Mouse (Mus musculus): ENCODE measurements around the gene Ly6g5c. TPM values are rescaled to one million over a fixed set of nuclear protein-coding genes. Genes with fewer than 3 reads are reported as not detected.
A peak's percentile ranks its signal among the peaks of the same experiment; 100 is the strongest.

Ly6g5c gene
- total and polyA plus RNA-seq, 2 experiments from 2014 or later, result 0.25 TPM; not detected in 1

- no peak overlapping the region for H3K27ac ChIP-seq (ENCODE audit: low read depth)
- H3K27me3 ChIP-seq (ENCODE audit: control insufficient read depth, insufficient read depth, low read length), result no peaks in the 10 kb centered on the region
- H3K4me2 ChIP-seq (ENCODE audit: low read depth, low read length), result no peak overlapping the region
- WGBS, result 30% methylated on average over 13 of the region's 13 CpGs
- TF ChIP-seq CTCF (IDR thresholded peaks at IDR 0.05; ENCODE audit: low read depth), result peak; percentile 59
- no peak for TF ChIP-seq EP300 (IDR thresholded peaks at IDR 0.05; ENCODE audit: low read depth)
- peak; percentile 26 for DNase-seq (ENCODE audit: low spot score)
- no peak overlapping the region for H3K4me3 ChIP-seq (ENCODE audit: low read depth, low read length)
- ATAC-seq (ENCODE audit: insufficient read depth, low read depth), result no peak
- H3K36me3 ChIP-seq (replicated peaks; ENCODE audit: control insufficient read depth, insufficient read depth, low read length), result peaks cover 35% of the 10 kb centered on the region
- H3K9me3 ChIP-seq (replicated peaks; ENCODE audit: control insufficient read depth, low read length), result no peaks in the 10 kb centered on the region
- H3K9ac ChIP-seq (replicated peaks; ENCODE audit: low read depth, low read length), result 0 out of 2 replicates have a peak overlapping the region, but pooled peaks have one; percentile 1
- H3K4me1 ChIP-seq (ENCODE audit: control insufficient read depth, insufficient read depth), result no peaks in the 10 kb centered on the region
These were observed 2.2 kb upstream of the Ly6g5c start for GRCm38 (mm10) chr17:35105740-35106389.

GRCm38 (mm10) chr17:35106522-35106921 lies 1.6 kb upstream of the Ly6g5c start:
- ATAC-seq (ENCODE audit: insufficient read depth, low read depth) (no peak), DNase-seq (ENCODE audit: low spot score) (no peak)
- no peaks in the 10 kb centered on the region for H3K27me3 ChIP-seq (ENCODE audit: control insufficient read depth, insufficient read depth, low read length)
- peaks cover 29% of the 10 kb centered on the region for H3K36me3 ChIP-seq (replicated peaks; ENCODE audit: control insufficient read depth, insufficient read depth, low read length)
- H3K9ac ChIP-seq (replicated peaks; ENCODE audit: low read depth, low read length), result no peak overlapping the region
- H3K4me1 ChIP-seq (ENCODE audit: control insufficient read depth, insufficient read depth), result no peaks in the 10 kb centered on the region
- H3K4me3 ChIP-seq (ENCODE audit: low read depth, low read length), result no peak overlapping the region
- TF ChIP-seq CTCF (IDR thresholded peaks at IDR 0.05; ENCODE audit: low read depth) (peak; percentile 11; the same call in 1 of the 2 replicates), EP300 (IDR thresholded peaks at IDR 0.05; ENCODE audit: low read depth) (no peak)
- no peak overlapping the region for H3K27ac ChIP-seq (ENCODE audit: low read depth)
- WGBS, result 58% methylated on average over 3 of the region's 3 CpGs
- no peak overlapping the region for H3K4me2 ChIP-seq (ENCODE audit: low read depth, low read length)
- H3K9me3 ChIP-seq (replicated peaks; ENCODE audit: control insufficient read depth, low read length), result no peaks in the 10 kb centered on the region

GRCm38 (mm10) chr17:35111774-35112173 lies 3.7 kb downstream of the Ly6g5c start:
- peak; percentile 25; the same call in 1 of the 2 replicates for ATAC-seq (ENCODE audit: insufficient read depth, low read depth)

GRCm38 (mm10) chr17:35115046-35116019 lies 7.3 kb downstream of the Ly6g5c start, which contains the start of gene Ly6g5b:
Gene Ly6g5b, minus strand, starts transcription at chr17:35115428.
- DNase-seq (ENCODE audit: low spot score) (no peak), ATAC-seq (ENCODE audit: insufficient read depth, low read depth) (no peak)
- no peak within 1 kb of the TSS for H3K4me2 ChIP-seq (ENCODE audit: low read depth, low read length)
- WGBS, result 87% methylated on average over 8 of the region's 8 CpGs
- no peak within 1 kb of the TSS for H3K9ac ChIP-seq (replicated peaks; ENCODE audit: low read depth, low read length)
- no peak within 1 kb of the TSS for H3K4me3 ChIP-seq (ENCODE audit: low read depth, low read length)
- H3K36me3 ChIP-seq (replicated peaks; ENCODE audit: control insufficient read depth, insufficient read depth, low read length), result peaks cover 47% of the 10 kb centered on the region
- H3K4me1 ChIP-seq (ENCODE audit: control insufficient read depth, insufficient read depth), result no peaks in the 10 kb centered on the region
- H3K27me3 ChIP-seq (ENCODE audit: control insufficient read depth, insufficient read depth, low read length), result no peaks in the 10 kb centered on the region
- H3K27ac ChIP-seq (ENCODE audit: low read depth), result no peak within 1 kb of the TSS
- TF ChIP-seq EP300 (IDR thresholded peaks at IDR 0.05; ENCODE audit: low read depth) (no peak), CTCF (IDR thresholded peaks at IDR 0.05; ENCODE audit: low read depth) (peak; percentile 43)
- H3K9me3 ChIP-seq (replicated peaks; ENCODE audit: control insufficient read depth, low read length), result no peaks in the 10 kb centered on the region

More at GRCm38 (mm10) chr17:35111774-35112173, 3.7 kb downstream of the Ly6g5c start:
- Histone ChIP-seq H3K27me3 (ENCODE audit: control insufficient read depth, insufficient read depth, low read length) (no peaks in the 10 kb centered on the region), H3K27ac (ENCODE audit: low read depth) (peak overlapping the region; percentile 49), H3K9ac (replicated peaks; ENCODE audit: low read depth, low read length) (no peak overlapping the region), H3K4me2 (ENCODE audit: low read depth, low read length) (peak overlapping the region; percentile 41), H3K9me3 (replicated peaks; ENCODE audit: control insufficient read depth, low read length) (no peaks in the 10 kb centered on the region), H3K4me3 (ENCODE audit: low read depth, low read length) (no peak overlapping the region), H3K4me1 (ENCODE audit: control insufficient read depth, insufficient read depth) (no peaks in the 10 kb centered on the region), H3K36me3 (replicated peaks; ENCODE audit: control insufficient read depth, insufficient read depth, low read length) (peaks cover 23% of the 10 kb centered on the region)
- peak; percentile 33 for DNase-seq (ENCODE audit: low spot score)
- 61% methylated on average over 9 of the region's 9 CpGs for WGBS
- TF ChIP-seq CTCF (IDR thresholded peaks at IDR 0.05; ENCODE audit: low read depth) (no peak), EP300 (IDR thresholded peaks at IDR 0.05; ENCODE audit: low read depth) (no peak)

GRCm38 (mm10) chr17:35120745-35121142 lies 12.7 kb downstream of the Ly6g5c start:
- under 1% methylated on average over 33 of the region's 33 CpGs for WGBS
- no peaks in the 10 kb centered on the region for H3K27me3 ChIP-seq (ENCODE audit: control insufficient read depth, insufficient read depth, low read length)
- peak overlapping the region; percentile 66 for H3K27ac ChIP-seq (ENCODE audit: low read depth)
- DNase-seq (ENCODE audit: low spot score), result no peak
- peaks cover 8% of the 10 kb centered on the region; the same call in 1 of the 2 replicates for H3K4me1 ChIP-seq (ENCODE audit: control insufficient read depth, insufficient read depth)
- peaks cover 42% of the 10 kb centered on the region for H3K36me3 ChIP-seq (replicated peaks; ENCODE audit: control insufficient read depth, insufficient read depth, low read length)
- H3K9me3 ChIP-seq (replicated peaks; ENCODE audit: control insufficient read depth, low read length), result no peaks in the 10 kb centered on the region
- H3K9ac ChIP-seq (replicated peaks; ENCODE audit: low read depth, low read length), result peak overlapping the region; percentile 75
- peak overlapping the region; percentile 68 for H3K4me2 ChIP-seq (ENCODE audit: low read depth, low read length)
- peak overlapping the region; percentile 73 for H3K4me3 ChIP-seq (ENCODE audit: low read depth, low read length)
- ATAC-seq (ENCODE audit: insufficient read depth, low read depth), result peak; percentile 5
- TF ChIP-seq EP300 (IDR thresholded peaks at IDR 0.05; ENCODE audit: low read depth) (no peak), CTCF (IDR thresholded peaks at IDR 0.05; ENCODE audit: low read depth) (no peak)

Data from heart, postnatal 0 days (tissue).